Mouse (Mus musculus) stomach, postnatal 0 days (tissue): ENCODE results near the gene Stk4.

Source experiments
- CTCF ChIP-seq: IDR thresholded peaks from 2 replicates; pipeline ENCODE4 v1.5.1; 2016; ENCODE audit warnings: antibody characterized with exemption, low read depth, mild to moderate bottlenecking, moderate library complexity
- EP300 ChIP-seq: optimal IDR thresholded peaks from 2 replicates; pipeline ENCODE3; 2016; ENCODE audit warnings: antibody characterized with exemption

DNA sequence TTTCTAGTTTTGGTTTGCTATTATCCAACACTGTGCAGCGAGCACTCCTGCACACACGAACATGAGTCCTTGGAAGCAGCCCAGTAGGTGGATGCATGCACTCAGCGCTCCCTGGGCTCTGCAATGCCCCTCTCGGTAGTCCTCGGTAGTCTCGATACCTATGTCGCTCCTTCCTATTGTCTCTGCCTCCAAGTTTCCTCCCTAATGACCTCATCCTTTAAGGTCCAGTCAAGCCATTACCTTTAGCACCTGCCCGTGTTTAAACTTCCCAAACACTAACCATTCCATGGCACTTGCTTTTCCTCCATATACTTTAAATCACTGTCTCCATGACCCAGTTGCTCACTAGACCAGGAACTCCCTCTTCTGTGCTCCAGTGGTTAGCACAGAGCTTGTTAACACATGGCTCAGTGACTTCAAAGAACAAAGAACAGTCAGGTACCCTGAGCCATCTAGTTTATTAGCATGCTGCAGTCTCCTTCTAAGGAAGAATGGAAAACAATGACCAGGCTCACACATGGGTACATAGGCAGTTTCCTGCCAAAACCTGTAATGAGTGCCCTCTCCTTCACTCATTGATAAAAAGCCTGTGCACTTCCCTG is 10.4 kb upstream of the Stk4 start:
- TF ChIP-seq CTCF (no peak), EP300 (no peak)
